Mouse (Mus musculus): ENCODE measurements at regions not wholly inside any gene's neighbourhood (a gene's known extent, or its start where the extent isn't known, plus 50 kb on each side); places are given as distances from the start of the nearest gene placed in this dataset.

DNA sequence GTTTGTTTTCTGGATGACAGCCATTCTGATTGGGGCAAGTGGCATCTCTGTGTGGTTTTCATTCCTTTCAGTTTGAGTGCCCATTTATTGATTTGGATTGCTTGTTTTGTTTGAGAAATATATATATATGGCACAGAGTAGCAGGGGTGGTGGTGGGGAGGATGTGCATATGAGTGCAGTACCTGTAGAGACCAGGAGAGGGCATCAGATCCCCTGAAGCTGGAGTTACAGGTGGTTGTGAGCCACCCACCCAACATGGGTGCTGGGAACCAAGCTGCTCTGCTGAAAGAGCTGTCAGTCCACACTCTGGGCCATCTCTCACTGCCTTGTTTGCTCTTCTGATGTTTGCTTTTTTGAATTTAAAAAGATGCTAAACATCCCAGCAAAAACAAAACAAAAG is 216.7 kb downstream of the Uaca start:
- peak; percentile 29; the same call in 1 of the 2 replicates for TF ChIP-seq CTCF (IDR thresholded peaks at IDR 0.05; ENCODE audit: borderline replicate concordance, insufficient read depth, low read depth, low read length)
- TF ChIP-seq POLR2A (IDR thresholded peaks at IDR 0.05; ENCODE audit: borderline replicate concordance, insufficient read depth, low read length) = no peak

Measured in cerebellum, adult 2 months (tissue).